30 mouse cellular contexts compared by ENCODE assay signal in the genomic region with DNA sequence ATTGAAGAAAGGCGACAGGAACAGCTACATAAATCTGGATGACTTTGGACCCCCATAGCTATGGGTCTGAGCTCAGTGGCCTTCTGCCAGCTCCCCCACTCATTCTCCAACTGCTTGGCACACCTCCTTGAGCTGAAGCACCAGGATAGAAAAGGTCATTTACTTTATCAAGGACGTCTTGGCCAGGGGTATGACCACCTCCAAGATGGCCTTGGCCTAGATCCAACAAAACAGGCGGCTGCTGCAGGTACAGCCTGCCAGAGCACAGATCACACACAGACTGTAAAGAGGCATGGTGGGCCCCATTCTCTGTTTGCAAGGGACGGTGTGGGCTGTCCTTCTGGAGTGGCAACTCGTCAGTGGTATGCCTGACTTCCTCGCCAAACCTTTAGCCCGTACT.
DNase-seq lines count a peak whose midpoint lies in the region; ATAC-seq and TF ChIP-seq lines count a peak whose summit lies in the region.
"Had no signal": no experiment of that assay in that cellular context is flagged by ENCODE, and none has a peak within 500 bp of the region (broad histone marks: within the 10 kb centered on the region; RNA-seq: fewer than 3 reads in every experiment).

No protein-coding gene starts in this region.

- TF ChIP-seq POLR2A in cerebellum, adult 2 months (IDR thresholded peaks at IDR 0.05; ENCODE audit: borderline replicate concordance, insufficient read depth, low read length) = no peak

- no peak overlapping the region for H3K4me3 ChIP-seq in hindbrain, postnatal 0 days (ENCODE audit: low read length)
- H3K4me3 ChIP-seq in hindbrain, embryonic 11.5 days (ENCODE audit: low read depth, low read length) = no peak overlapping the region
- no peak overlapping the region for H3K4me3 ChIP-seq in cerebellum, adult 2 months (replicated peaks; ENCODE audit: insufficient read depth, low read depth, low read length)
- H3K4me3 ChIP-seq: embryonic facial prominence, embryonic 12.5 days; forebrain, embryonic 10.5 days; forebrain, embryonic 15.5 days; heart, embryonic 13.5 days; megakaryocyte, embryonic 14.5 days; midbrain, embryonic 13.5 days; neural tube, embryonic 15.5 days; stomach, embryonic 15.5 days had no signal

- H3K36me3 ChIP-seq in hindbrain, postnatal 0 days (ENCODE audit: insufficient read depth, low read length) = no peaks in the 10 kb centered on the region
- no peaks in the 10 kb centered on the region for H3K36me3 ChIP-seq in hindbrain, embryonic 11.5 days (ENCODE audit: control insufficient read depth, insufficient read depth, low read length)
- H3K36me3 ChIP-seq: embryonic facial prominence, embryonic 12.5 days; forebrain, embryonic 10.5 days; forebrain, embryonic 15.5 days; G1E; heart, embryonic 13.5 days; midbrain, embryonic 13.5 days; neural tube, embryonic 15.5 days; stomach, embryonic 15.5 days had no signal

- 60% methylated on average over 7 of the region's 7 CpGs for WGBS in hindbrain, postnatal 0 days
- WGBS in hindbrain, embryonic 11.5 days = 92% methylated on average over 7 of the region's 7 CpGs
- WGBS in cerebellum, adult 2 months = 29% methylated on average over 7 of the region's 7 CpGs

- DNase-seq in hindbrain, postnatal 0 days (ENCODE audit: low spot score) = peak; percentile 64
- no peak for DNase-seq in hindbrain, embryonic 11.5 days (ENCODE audit: low spot score)
- peak; percentile 37 to 62 for DNase-seq in cerebellum, adult 2 months
- peak; percentile 87 to 89 for DNase-seq in cerebellum, postnatal 14 days
- no peak for DNase-seq in frontal cortex, adult 2 months (ENCODE audit: extremely low spot score in 1 of 2, low spot score in 1 of 2)
- no peak for DNase-seq in gastrocnemius, adult 18-20 months (ENCODE audit: low spot score)
- DNase-seq: adrenal gland, adult 8-10 months; embryo, embryonic 11 days; heart, postnatal 10 days; kidney, adult 8-10 months; layer of hippocampus, postnatal 36 days; liver; lung, embryonic 14.5 days; lung, postnatal 4 days; retina, postnatal 1 day; right cerebral cortex, postnatal 25 days; thymus, postnatal 14 days had no signal

- no peaks in the 10 kb centered on the region for H3K27me3 ChIP-seq in hindbrain, postnatal 0 days (ENCODE audit: insufficient read depth, low read length)
- H3K27me3 ChIP-seq in hindbrain, embryonic 11.5 days (ENCODE audit: control insufficient read depth, insufficient read depth, low read length) = no peaks in the 10 kb centered on the region
- H3K27me3 ChIP-seq in cerebellum, adult 2 months (ENCODE audit: control insufficient read depth, insufficient read depth, low read length) = no peaks in the 10 kb centered on the region
- H3K27me3 ChIP-seq: embryonic facial prominence, embryonic 12.5 days; forebrain, embryonic 15.5 days; heart, embryonic 13.5 days; megakaryocyte, embryonic 14.5 days; midbrain, embryonic 13.5 days; neural tube, embryonic 15.5 days; stomach, embryonic 15.5 days had no signal

- TF ChIP-seq CTCF in hindbrain, postnatal 0 days (IDR thresholded peaks at IDR 0.05; ENCODE audit: low read depth) = no peak
- no peak for TF ChIP-seq CTCF in cerebellum, adult 2 months (IDR thresholded peaks at IDR 0.05; ENCODE audit: borderline replicate concordance, insufficient read depth, low read depth, low read length)

- H3K4me2 ChIP-seq in hindbrain, postnatal 0 days (ENCODE audit: low read depth, low read length) = no peak overlapping the region
- no peak overlapping the region for H3K4me2 ChIP-seq in hindbrain, embryonic 11.5 days (replicated peaks; ENCODE audit: low read depth, low read length)
- H3K4me2 ChIP-seq: embryonic facial prominence, embryonic 12.5 days; forebrain, embryonic 15.5 days; heart, embryonic 13.5 days; lung, embryonic 14.5 days; midbrain, embryonic 13.5 days; neural tube, embryonic 15.5 days; stomach, embryonic 15.5 days had no signal

- H3K4me1 ChIP-seq in hindbrain, postnatal 0 days (ENCODE audit: insufficient read depth, low read length) = no peaks in the 10 kb centered on the region
- no peaks in the 10 kb centered on the region for H3K4me1 ChIP-seq in hindbrain, embryonic 11.5 days (replicated peaks; ENCODE audit: control insufficient read depth, insufficient read depth, low read length)
- peaks cover 10% of the 10 kb centered on the region for H3K4me1 ChIP-seq in cerebellum, adult 2 months (ENCODE audit: control insufficient read depth, insufficient read depth, low read length)
- H3K4me1 ChIP-seq: embryonic facial prominence, embryonic 12.5 days; forebrain, embryonic 10.5 days; forebrain, embryonic 15.5 days; heart, embryonic 13.5 days; megakaryocyte, embryonic 14.5 days; midbrain, embryonic 13.5 days; neural tube, embryonic 15.5 days; stomach, embryonic 15.5 days had no signal

- ATAC-seq in hindbrain, postnatal 0 days = no peak
- ATAC-seq in hindbrain, embryonic 11.5 days (ENCODE audit: low FRiP score) = no peak
- ATAC-seq in cerebellum, adult (ENCODE audit: insufficient number of reproducible peaks, low FRiP score, low TSS enrichment) = peak; percentile 40; the same call in 1 of the 2 replicates
- ATAC-seq: forebrain, embryonic 15.5 days; intestine, embryonic 16.5 days; midbrain, embryonic 13.5 days had no signal

- peak overlapping the region; percentile 5; the same call in 1 of the 2 replicates for H3K27ac ChIP-seq in hindbrain, postnatal 0 days
- H3K27ac ChIP-seq in hindbrain, embryonic 11.5 days (ENCODE audit: low read depth, low read length) = no peak overlapping the region
- no peak overlapping the region for H3K27ac ChIP-seq in cerebellum, adult 2 months (ENCODE audit: insufficient read depth, low read length)
- H3K27ac ChIP-seq: embryonic facial prominence, embryonic 12.5 days; forebrain, embryonic 10.5 days; forebrain, embryonic 15.5 days; heart, embryonic 13.5 days; kidney, postnatal 0 days; liver, embryonic 14.5 days; midbrain, embryonic 13.5 days; neural tube, embryonic 15.5 days; stomach, embryonic 15.5 days had no signal

- H3K9ac ChIP-seq in hindbrain, postnatal 0 days (replicated peaks; ENCODE audit: low read length) = no peak overlapping the region
- no peak overlapping the region for H3K9ac ChIP-seq in hindbrain, embryonic 11.5 days (ENCODE audit: low read depth, low read length)
- H3K9ac ChIP-seq: embryonic facial prominence, embryonic 12.5 days; forebrain, embryonic 15.5 days; heart, embryonic 13.5 days; liver, embryonic 14.5 days; lung, embryonic 14.5 days; midbrain, embryonic 13.5 days; neural tube, embryonic 15.5 days; stomach, embryonic 15.5 days had no signal

- H3K9me3 ChIP-seq in hindbrain, postnatal 0 days (ENCODE audit: low read length) = no peaks in the 10 kb centered on the region
- no peaks in the 10 kb centered on the region for H3K9me3 ChIP-seq in hindbrain, embryonic 11.5 days (ENCODE audit: control insufficient read depth, low read length)
- H3K9me3 ChIP-seq: embryonic facial prominence, embryonic 12.5 days; forebrain, embryonic 10.5 days; forebrain, embryonic 15.5 days; G1E; heart, embryonic 13.5 days; midbrain, embryonic 13.5 days; neural tube, embryonic 15.5 days; stomach, embryonic 15.5 days had no signal

Comparison
In these comparisons a context has a peak if more than half of its experiments do, and no peak if none do; other contexts are left out.
1. DNase-seq: peak in hindbrain, postnatal 0 days (single experiment), cerebellum, adult 2 months (2 of 2) and cerebellum, postnatal 14 days (2 of 2); none in hindbrain, embryonic 11.5 days (single experiment), frontal cortex, adult 2 months (0 of 2) and gastrocnemius, adult 18-20 months (single experiment).